Mouse (Mus musculus) midbrain, embryonic 13.5 days (tissue): Measurements from ENCODE around the gene Gsx2. TPM values are rescaled to one million over a fixed set of nuclear protein-coding genes. Genes with fewer than 3 reads are reported as not detected.

Experiments used
- ATAC-seq: fragments of 200-750 bp; cut with Nextera tagmentation; 2 replicates; pipeline ENCODE4 v1.8.0; 2017; ENCODE audit warnings: mild to moderate bottlenecking, moderate TSS enrichment, moderate library complexity
- H3K27ac ChIP-seq: fragments of 300-500 bp; sonication (generic); 2 replicates; pipeline ENCODE4 v1.5.1; 2015; ENCODE audit warnings: inconsistent platforms, mild to moderate bottlenecking, moderate library complexity
- H3K27me3 ChIP-seq: fragments of 300-500 bp; sonication (generic); 2 replicates; pipeline ENCODE4 v1.6.1; 2015; ENCODE audit warnings: mild to moderate bottlenecking, inconsistent platforms
- H3K36me3 ChIP-seq: fragments of 300-500 bp; sonication (generic); 2 replicates; pipeline ENCODE4 v1.6.1; 2015; ENCODE audit warnings: mild to moderate bottlenecking, inconsistent platforms
- H3K4me1 ChIP-seq: fragments of 300-500 bp; sonication (generic); replicated peaks from 2 replicates; pipeline ENCODE4 v1.6.1; 2015; ENCODE audit warnings: inconsistent platforms
- H3K4me2 ChIP-seq: fragments of 300-500 bp; sonication (generic); replicated peaks from 2 replicates; pipeline ENCODE4 v1.6.1; 2015; ENCODE audit warnings: moderate library complexity, mild to moderate bottlenecking, inconsistent platforms
- H3K4me3 ChIP-seq: fragments of 300-500 bp; sonication (generic); replicated peaks from 2 replicates; pipeline ENCODE4 v1.5.1; 2015; ENCODE audit warnings: mild to moderate bottlenecking, inconsistent platforms
- H3K9ac ChIP-seq: fragments of 300-500 bp; sonication (generic); replicated peaks from 2 replicates; pipeline ENCODE4 v1.6.1; 2015; ENCODE audit warnings: mild to moderate bottlenecking, inconsistent platforms
- H3K9me3 ChIP-seq: fragments of 300-500 bp; sonication (generic); 2 replicates; pipeline ENCODE4 v1.6.1; 2016; ENCODE audit warnings: mild to moderate bottlenecking, inconsistent platforms
- WGBS: fragments of 180-500 bp; shearing (Covaris S2); methylation state at CpG from one replicate; pipeline ENCODE4 v1.1.7; 2015; 5-methylcytosine and 5-hydroxymethylcytosine counted together
- polyA plus RNA-seq: library from polyadenylated mRNA; unstranded; fragments of >200 nt; fragmentation: Nextera tagmentation; extraction: Ambion mirVana; gene quantifications from 2 replicates; pipeline ENCODE4 v1.2.1, GENCODE M21; 2015

Gsx2 gene
- polyA plus RNA-seq = 0.31 and 0.94 TPM in 2 replicates

DNA sequence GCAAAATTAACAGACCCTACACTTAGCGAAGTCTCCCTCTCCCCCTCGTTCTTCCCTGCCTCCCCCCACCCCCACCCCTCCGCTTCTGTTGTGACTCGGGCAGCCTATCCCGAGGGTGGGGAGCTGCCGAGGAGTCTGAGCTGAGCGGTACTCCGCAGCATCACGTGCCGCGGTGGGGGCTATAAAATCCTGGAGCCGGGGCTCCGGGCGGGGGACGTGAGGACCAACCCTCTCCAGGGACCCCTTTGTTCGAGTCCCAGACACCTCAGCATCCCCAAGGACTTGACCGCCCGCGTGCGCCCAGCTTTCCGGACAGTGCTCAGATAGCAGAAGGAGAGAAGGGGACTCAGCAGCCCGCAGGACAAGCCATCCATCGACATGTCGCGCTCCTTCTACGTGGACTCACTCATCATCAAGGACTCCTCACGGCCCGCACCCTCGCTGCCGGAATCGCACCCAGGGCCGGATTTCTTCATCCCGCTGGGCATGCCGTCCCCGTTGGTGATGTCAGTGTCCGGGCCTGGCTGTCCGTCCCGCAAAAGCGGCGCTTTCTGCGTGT, at the start of gene Gsx2:
Gene Gsx2, plus strand, starts transcription at position 219 of the 559 bp plus-strand sequence.
- peak within 1 kb of the TSS; percentile 48 for H3K4me2 ChIP-seq
- WGBS = under 1% methylated on average over 41 of the region's 41 CpGs
- peak within 1 kb of the TSS; percentile 35 for H3K4me3 ChIP-seq
- H3K9ac ChIP-seq = peak within 1 kb of the TSS; percentile 46
- H3K36me3 ChIP-seq = no peaks in the 10 kb centered on the region
- no peaks in the 10 kb centered on the region for H3K9me3 ChIP-seq
- peak; percentile 51; the same call in 1 of the 2 replicates for ATAC-seq
- no peak within 1 kb of the TSS for H3K27ac ChIP-seq
- H3K27me3 ChIP-seq = peaks cover 99% of the 10 kb centered on the region
- peaks cover 42% of the 10 kb centered on the region for H3K4me1 ChIP-seq

DNA sequence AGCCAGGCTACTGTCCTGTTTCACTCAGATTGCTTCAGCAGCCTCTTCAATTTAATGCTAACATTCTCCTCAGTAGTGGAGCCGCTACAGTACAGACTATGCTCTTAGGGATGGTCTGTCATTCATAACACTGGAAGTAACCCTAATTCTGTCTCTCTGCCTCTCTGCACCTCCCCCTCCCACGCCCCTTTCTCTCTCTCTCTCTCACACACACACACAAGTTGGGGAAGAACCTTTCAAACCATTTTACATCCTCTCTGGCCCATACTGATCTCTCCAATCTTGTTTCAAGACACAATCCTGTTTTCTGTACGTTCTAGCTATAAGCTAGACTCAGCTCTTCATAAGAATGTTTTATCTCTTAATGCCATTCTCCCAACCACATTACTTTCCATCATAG, 39.9 kb upstream of the Gsx2 start:
- H3K4me3 ChIP-seq = no peak overlapping the region
- H3K4me1 ChIP-seq = no peaks in the 10 kb centered on the region
- WGBS = 89% methylated on average over 3 of the region's 3 CpGs
- H3K27ac ChIP-seq = no peak overlapping the region
- H3K9ac ChIP-seq = no peak overlapping the region
- no peak overlapping the region for H3K4me2 ChIP-seq
- no peaks in the 10 kb centered on the region; the same call in 1 of the 2 replicates for H3K36me3 ChIP-seq
- no peaks in the 10 kb centered on the region for H3K9me3 ChIP-seq
- H3K27me3 ChIP-seq = peaks cover 3% of the 10 kb centered on the region; the same call in 1 of the 2 replicates
- no peak for ATAC-seq

DNA sequence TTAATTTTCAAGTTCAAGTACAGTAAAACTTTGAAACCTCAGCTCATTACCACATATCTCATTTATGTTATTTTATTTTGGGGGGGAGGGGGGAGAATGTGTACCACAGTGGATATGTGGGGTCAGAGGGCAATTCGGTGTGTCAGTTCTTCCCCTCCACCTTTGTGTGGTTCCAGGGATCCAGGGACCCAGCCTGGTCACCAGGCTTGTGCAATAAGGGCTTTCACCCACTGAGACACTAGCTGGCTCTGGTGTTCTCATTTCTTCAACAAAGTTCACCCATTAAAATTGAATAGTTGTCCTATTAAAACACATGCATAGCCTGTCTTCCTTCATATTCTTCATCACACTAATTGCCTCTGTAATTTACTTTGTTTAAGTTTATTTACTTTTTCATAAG, 36.1 kb upstream of the Gsx2 start:
- Histone ChIP-seq H3K9ac (no peak overlapping the region), H3K9me3 (no peaks in the 10 kb centered on the region), H3K27ac (no peak overlapping the region), H3K4me3 (no peak overlapping the region), H3K27me3 (peaks cover 3% of the 10 kb centered on the region; the same call in 1 of the 2 replicates), H3K4me2 (no peak overlapping the region), H3K4me1 (peaks cover 21% of the 10 kb centered on the region), H3K36me3 (no peaks in the 10 kb centered on the region; the same call in 1 of the 2 replicates)
- ATAC-seq = no peak
- WGBS = 96% methylated on average over 1 of the region's 1 CpGs

DNA sequence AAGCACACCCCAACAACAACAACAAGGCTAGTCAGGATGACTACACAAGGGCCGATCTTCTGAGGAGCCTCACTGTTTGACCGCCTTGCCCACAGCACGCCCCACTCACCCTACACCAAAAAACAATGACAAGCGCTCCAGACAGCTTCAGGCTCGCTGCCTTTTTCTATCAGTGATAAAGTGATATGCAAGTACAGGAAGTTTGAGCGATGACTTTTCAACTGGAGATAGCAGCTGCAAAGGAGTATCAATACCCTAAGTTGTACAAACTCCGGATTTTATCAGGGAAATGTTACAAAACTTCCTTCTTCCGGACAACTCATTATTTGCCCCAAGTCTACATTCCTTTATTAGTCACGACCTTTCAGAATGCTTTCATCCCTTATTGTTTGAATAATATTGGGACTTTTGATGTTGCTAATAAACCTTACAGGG, 32.4 kb upstream of the Gsx2 start:
- H3K4me1 ChIP-seq = peaks cover 21% of the 10 kb centered on the region
- ATAC-seq = no peak
- no peaks in the 10 kb centered on the region; the same call in 1 of the 2 replicates for H3K36me3 ChIP-seq
- H3K4me2 ChIP-seq = peak overlapping the region; percentile 94
- peaks cover 30% of the 10 kb centered on the region for H3K27me3 ChIP-seq
- H3K27ac ChIP-seq = no peak overlapping the region
- H3K9ac ChIP-seq = peak overlapping the region; percentile 97
- 58% methylated on average over 9 of the region's 9 CpGs for WGBS
- no peaks in the 10 kb centered on the region for H3K9me3 ChIP-seq
- H3K4me3 ChIP-seq = peak overlapping the region; percentile 92

DNA sequence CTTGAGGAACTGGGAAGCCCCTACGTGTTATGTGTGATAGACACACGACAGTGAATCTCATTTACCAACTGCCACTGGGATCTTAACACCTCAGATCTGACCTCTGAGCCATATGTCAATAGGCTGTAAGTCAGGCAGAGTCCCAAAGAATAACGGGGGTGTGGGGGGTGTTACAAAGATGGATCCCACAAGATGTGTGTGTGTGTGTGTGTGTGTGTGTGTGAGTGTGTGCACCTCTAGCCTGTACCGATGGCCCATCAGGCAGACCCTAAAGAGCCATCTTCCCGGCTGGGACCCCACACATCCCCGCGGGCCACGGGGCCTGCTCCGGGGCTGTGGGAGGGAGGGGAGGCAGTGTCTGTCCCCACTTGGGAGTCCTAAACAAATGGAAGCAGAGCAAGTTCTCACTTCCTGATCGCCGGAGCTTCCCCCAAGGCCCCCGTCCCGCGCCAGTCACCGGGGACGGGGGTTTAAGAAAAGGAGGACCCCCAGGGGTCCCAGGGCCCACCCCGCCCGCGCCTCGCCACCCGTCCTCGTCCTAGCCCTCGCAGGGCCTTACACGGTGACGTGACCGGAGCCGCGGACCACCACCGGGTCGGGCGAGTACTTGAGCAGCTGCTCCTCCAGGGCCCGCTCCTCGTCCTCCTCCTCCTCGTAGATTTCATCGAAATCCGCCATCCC, 31.6 kb upstream of the Gsx2 start:
- Histone ChIP-seq H3K9me3 (no peaks in the 10 kb centered on the region), H3K27ac (peak overlapping the region; percentile 89), H3K4me1 (peaks cover 21% of the 10 kb centered on the region), H3K4me2 (peak overlapping the region; percentile 94), H3K36me3 (no peaks in the 10 kb centered on the region; the same call in 1 of the 2 replicates), H3K9ac (peak overlapping the region; percentile 97), H3K4me3 (peak overlapping the region; percentile 92), H3K27me3 (peaks cover 37% of the 10 kb centered on the region)
- ATAC-seq = peak; percentile 93
- WGBS = 1% methylated on average over 34 of the region's 36 CpGs

DNA sequence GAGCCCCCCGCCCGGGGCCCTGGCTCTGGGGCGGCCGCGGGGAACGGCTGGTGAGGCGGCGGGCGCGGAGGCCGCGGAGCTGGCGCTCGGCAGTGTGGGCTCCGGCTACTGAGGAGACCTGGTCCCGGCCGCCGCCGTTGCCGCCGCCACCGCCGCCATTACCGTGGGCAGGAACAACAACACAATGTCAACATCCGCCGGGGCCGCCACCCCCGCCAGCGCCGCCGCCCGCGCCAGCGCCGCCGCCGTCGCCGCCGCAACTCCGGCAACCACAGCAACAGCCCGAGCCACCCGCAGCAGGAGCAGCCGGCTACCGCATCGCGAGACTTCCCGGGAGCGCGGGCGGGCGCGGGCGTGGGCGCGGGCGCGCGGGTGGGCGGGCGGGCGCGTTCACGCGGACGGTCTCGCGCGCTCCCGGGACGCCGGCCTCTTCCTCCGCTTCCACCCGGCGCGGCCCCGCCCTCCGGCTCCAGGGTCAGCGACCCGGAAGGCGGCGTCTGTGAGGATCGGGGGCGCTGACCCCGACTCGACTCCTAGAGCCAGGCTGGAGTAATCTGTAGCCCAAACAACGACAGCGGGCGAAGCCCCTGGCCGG, 31.0 kb upstream of the Gsx2 start, which contains the start of gene Chic2:
Gene Chic2, minus strand, starts transcription at position 465 of the 595 bp plus-strand sequence.
- Histone ChIP-seq H3K27me3 (peaks cover 41% of the 10 kb centered on the region), H3K4me2 (peak within 1 kb of the TSS; percentile 94), H3K27ac (peak within 1 kb of the TSS; percentile 89), H3K4me3 (peak within 1 kb of the TSS; percentile 92), H3K36me3 (no peaks in the 10 kb centered on the region; the same call in 1 of the 2 replicates), H3K9me3 (no peaks in the 10 kb centered on the region), H3K4me1 (peaks cover 21% of the 10 kb centered on the region), H3K9ac (peak within 1 kb of the TSS; percentile 97)
- ATAC-seq = peak; percentile 95
- under 1% methylated on average over 65 of the region's 90 CpGs for WGBS

DNA sequence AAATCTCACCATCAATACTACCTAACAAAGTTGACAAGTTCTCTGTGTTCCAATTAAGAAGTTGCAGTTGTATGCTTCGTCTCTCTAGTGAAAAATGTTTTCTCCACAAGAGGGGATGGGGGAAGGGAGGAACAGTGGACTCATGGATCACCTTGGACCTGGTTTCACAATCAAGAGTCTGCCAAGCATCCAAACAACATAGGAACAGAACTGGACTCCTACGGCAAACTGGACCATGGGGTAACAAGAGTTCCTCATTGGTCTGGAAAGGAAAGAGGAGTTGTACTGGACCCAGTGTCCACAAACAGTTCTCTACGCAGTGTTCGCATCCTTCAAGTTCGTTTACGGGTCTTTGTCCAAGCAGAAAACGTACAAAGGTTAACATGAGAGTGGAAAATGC, 30.0 kb upstream of the Gsx2 start:
- H3K27ac ChIP-seq = no peak overlapping the region
- H3K9me3 ChIP-seq = no peaks in the 10 kb centered on the region
- H3K4me1 ChIP-seq = peaks cover 21% of the 10 kb centered on the region
- H3K4me3 ChIP-seq = no peak overlapping the region
- H3K27me3 ChIP-seq = peaks cover 50% of the 10 kb centered on the region
- ATAC-seq = no peak
- H3K36me3 ChIP-seq = no peaks in the 10 kb centered on the region; the same call in 1 of the 2 replicates
- WGBS = 87% methylated on average over 7 of the region's 7 CpGs
- H3K4me2 ChIP-seq = no peak overlapping the region
- no peak overlapping the region for H3K9ac ChIP-seq

DNA sequence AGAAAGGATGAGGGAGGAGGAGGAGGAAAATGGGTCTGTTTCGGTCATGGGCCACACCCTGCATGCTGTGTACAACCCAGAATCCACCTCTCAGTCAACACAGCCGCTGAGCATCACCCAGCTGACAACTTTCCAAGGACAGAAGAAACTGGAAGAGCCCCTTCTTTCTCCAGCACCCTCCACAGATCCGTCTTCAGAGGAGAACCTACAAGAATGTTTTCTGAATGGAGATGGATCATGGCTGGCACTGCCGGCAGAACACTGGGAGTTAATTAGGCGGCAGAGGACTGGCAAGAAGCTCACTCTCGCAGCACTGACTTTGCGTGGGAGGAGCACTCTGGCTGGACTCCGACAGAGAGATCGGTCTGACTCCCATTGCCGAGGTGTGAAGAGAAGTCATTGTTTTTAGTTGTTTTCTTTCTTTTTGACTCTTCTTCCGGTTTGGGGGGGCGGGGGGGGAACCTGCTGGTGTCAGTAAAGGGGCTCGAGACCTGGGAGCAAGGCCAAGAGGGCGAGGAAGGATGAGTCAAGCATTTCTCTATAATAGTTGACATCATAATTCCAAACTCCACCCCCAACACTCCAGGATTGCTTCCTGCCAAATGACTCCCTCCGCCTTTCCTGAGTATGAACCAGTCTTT, 28.6 kb upstream of the Gsx2 start:
- Histone ChIP-seq H3K4me3 (no peak overlapping the region), H3K4me2 (no peak overlapping the region), H3K36me3 (no peaks in the 10 kb centered on the region), H3K27ac (no peak overlapping the region), H3K9ac (no peak overlapping the region), H3K27me3 (peaks cover 60% of the 10 kb centered on the region), H3K9me3 (no peaks in the 10 kb centered on the region), H3K4me1 (peaks cover 19% of the 10 kb centered on the region)
- ATAC-seq = no peak
- WGBS = 60% methylated on average over 14 of the region's 15 CpGs

DNA sequence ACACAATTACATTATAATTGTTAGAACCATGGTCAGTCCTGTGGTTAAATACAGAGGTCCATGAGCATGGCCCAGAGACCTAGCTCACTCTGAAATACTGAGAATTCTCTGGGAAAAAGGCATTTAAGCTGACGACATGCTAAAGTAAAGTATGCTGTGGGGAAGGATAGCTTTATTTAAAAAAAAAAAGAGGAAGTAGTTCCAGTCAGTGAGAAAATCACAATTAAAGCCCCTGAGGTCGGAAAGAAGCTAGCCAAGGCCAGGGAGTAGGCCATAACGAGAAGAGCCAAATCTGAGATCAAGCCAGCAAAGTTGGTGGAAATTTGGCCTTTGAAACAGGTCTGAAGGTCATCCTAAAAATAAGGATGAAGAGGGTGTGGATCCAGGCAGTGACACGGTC, 24.3 kb upstream of the Gsx2 start:
- H3K9me3 ChIP-seq = no peaks in the 10 kb centered on the region
- peaks cover 72% of the 10 kb centered on the region for H3K27me3 ChIP-seq
- WGBS = 78% methylated on average over 4 of the region's 4 CpGs
- H3K27ac ChIP-seq = no peak overlapping the region
- H3K4me3 ChIP-seq = no peak overlapping the region
- no peaks in the 10 kb centered on the region for H3K36me3 ChIP-seq
- no peak overlapping the region for H3K9ac ChIP-seq
- H3K4me2 ChIP-seq = no peak overlapping the region
- no peak for ATAC-seq
- no peaks in the 10 kb centered on the region for H3K4me1 ChIP-seq

DNA sequence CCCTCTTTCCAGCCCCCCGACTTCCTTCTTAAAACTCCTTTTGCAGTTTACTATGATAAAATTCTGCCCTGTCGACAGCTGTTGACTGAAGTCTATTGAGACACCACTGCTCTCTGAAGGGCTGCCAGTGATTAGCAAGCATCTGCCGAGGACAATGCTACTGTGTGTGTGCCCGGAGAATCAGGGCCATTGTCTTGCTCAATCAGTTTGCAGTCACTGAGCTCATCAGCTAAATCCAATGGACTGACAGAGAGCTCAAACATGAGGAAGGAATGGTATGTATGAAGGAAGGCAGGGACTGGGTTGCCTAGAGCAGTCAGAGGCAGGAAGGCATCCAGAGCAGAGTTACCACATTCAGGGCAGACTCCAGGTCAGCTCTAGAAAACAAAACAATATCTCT, 12.2 kb upstream of the Gsx2 start:
- peaks cover 15% of the 10 kb centered on the region for H3K4me1 ChIP-seq
- 12% methylated on average over 4 of the region's 4 CpGs for whole genome bisulfite sequencing
- ATAC-seq = no peak
- H3K9ac ChIP-seq = no peak overlapping the region
- no peak overlapping the region for H3K27ac ChIP-seq
- H3K27me3 ChIP-seq = peaks cover 92% of the 10 kb centered on the region
- no peaks in the 10 kb centered on the region for H3K36me3 ChIP-seq
- H3K4me3 ChIP-seq = no peak overlapping the region
- H3K9me3 ChIP-seq = 0 out of 2 replicates have a peak, but pooled peaks cover 6% of the 10 kb centered on the region
- no peak overlapping the region for H3K4me2 ChIP-seq

DNA sequence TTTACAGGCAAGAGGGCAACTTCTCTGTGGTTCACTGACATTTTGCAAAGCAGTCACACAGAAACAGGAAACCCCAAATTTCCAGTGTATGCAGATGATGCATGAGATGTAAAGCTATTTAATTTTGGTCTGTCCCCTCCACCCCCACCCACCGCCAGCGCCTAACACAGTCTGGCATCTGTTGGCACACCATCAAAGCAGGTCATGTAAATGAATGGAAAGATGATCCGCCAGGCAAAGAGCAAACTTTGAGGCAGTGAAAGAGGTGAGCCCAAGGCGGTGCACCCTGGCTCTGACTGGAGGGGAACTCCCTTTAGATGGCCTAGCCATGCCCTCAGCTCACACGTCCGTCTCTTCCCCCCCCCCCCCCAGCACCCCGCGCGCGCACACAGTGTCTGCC, 8.7 kb upstream of the Gsx2 start:
- Histone ChIP-seq H3K4me3 (peak overlapping the region; percentile 44), H3K9ac (no peak overlapping the region), H3K9me3 (0 out of 2 replicates have a peak, but pooled peaks cover 6% of the 10 kb centered on the region), H3K4me1 (peaks cover 32% of the 10 kb centered on the region), H3K27ac (no peak overlapping the region), H3K27me3 (peaks cover 95% of the 10 kb centered on the region), H3K4me2 (peak overlapping the region; percentile 66), H3K36me3 (no peaks in the 10 kb centered on the region)
- WGBS = 2% methylated on average over 10 of the region's 10 CpGs
- no peak; the same call in 1 of the 2 replicates for ATAC-seq
